Mouse (Mus musculus) lung, embryonic 16.5 days (tissue): ENCODE data around the gene Ift122. TPM values are rescaled to one million over a fixed set of nuclear protein-coding genes. Genes with fewer than 3 reads are reported as not detected.

Experiments
- ATAC-seq: fragments of 200-750 bp; cut with Nextera tagmentation; 2 replicates; pipeline ENCODE4 v1.8.0; 2017; ENCODE audit warnings: low read depth, mild to moderate bottlenecking, moderate library complexity
- H3K27ac ChIP-seq: fragments of 300-500 bp; sonication (generic); 2 replicates; pipeline ENCODE4 v1.5.1; 2014; ENCODE audit warnings: mild to moderate bottlenecking, control low read depth, low read length
- H3K27me3 ChIP-seq: fragments of 300-500 bp; sonication (generic); 2 replicates; pipeline ENCODE4 v1.6.1; 2014; ENCODE audit warnings: low read depth, low read length, mixed read lengths; ENCODE audit not compliant: control insufficient read depth, insufficient read depth
- H3K36me3 ChIP-seq: fragments of 300-500 bp; sonication (generic); 2 replicates; pipeline ENCODE4 v1.6.1; 2014; ENCODE audit warnings: low read length; ENCODE audit not compliant: control insufficient read depth, insufficient read depth
- H3K4me1 ChIP-seq: fragments of 300-500 bp; sonication (generic); replicated peaks from 2 replicates; pipeline ENCODE4 v1.6.1; 2014; ENCODE audit warnings: low read length, mixed read lengths; ENCODE audit not compliant: control insufficient read depth, insufficient read depth
- H3K4me2 ChIP-seq: fragments of 300-500 bp; sonication (generic); 2 replicates; pipeline ENCODE4 v1.6.1; 2014; ENCODE audit warnings: low read depth, low read length, control low read depth
- H3K4me3 ChIP-seq: fragments of 300-500 bp; sonication (generic); 2 replicates; pipeline ENCODE4 v1.5.1; 2014; ENCODE audit warnings: mild to moderate bottlenecking, low read length, control low read depth
- H3K9ac ChIP-seq: fragments of 300-500 bp; sonication (generic); 2 replicates; pipeline ENCODE4 v1.6.1; 2014; ENCODE audit warnings: low read length, control low read depth
- H3K9me3 ChIP-seq: fragments of 300-500 bp; sonication (generic); 2 replicates; pipeline ENCODE4 v1.6.1; 2016; ENCODE audit warnings: low read length; ENCODE audit not compliant: control insufficient read depth
- WGBS: fragments of 180-500 bp; shearing (Covaris S2); extraction: QIAGEN DNeasy Blood & Tissue Kit; methylation state at CpG from one replicate; pipeline ENCODE4 v1.1.7; 2014; 5-methylcytosine and 5-hydroxymethylcytosine counted together
- polyA plus RNA-seq: library from polyadenylated mRNA; unstranded; fragments of >200 nt; fragmentation: Nextera tagmentation; extraction: Ambion mirVana; gene quantifications from 2 replicates; pipeline ENCODE4 v1.2.1, GENCODE M21; 2015

The Ift122 gene
- polyA plus RNA-seq, 1 experiment from 2014 or later: 23.5 TPM

DNA sequence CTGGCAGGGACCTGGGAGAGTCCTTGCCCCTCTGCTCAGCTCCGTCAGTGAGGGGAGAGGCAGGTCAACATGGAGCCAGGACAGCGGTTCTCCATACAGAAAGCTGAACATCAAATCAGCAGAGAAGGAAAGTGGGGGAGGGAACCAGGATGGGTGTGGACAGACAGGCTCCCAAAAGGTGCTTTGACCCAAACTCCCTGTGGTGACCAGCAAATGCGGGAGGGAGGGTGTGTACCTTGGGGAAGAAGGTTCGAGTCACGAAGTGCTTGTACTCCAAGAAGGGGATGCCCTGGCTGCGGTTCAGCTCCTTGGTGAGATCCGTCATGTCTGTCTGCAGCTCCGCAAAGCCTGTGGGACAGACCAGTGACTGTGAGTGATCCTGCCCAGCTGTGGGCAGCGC, 110.4 kb downstream of the Ift122 start:
- Histone ChIP-seq H3K9me3 (no peaks in the 10 kb centered on the region), H3K9ac (no peak overlapping the region), H3K27me3 (no peaks in the 10 kb centered on the region), H3K4me2 (no peak overlapping the region), H3K36me3 (peaks cover 33% of the 10 kb centered on the region), H3K4me3 (no peak overlapping the region), H3K4me1 (peaks cover 12% of the 10 kb centered on the region), H3K27ac (no peak overlapping the region)
- 72% methylated on average over 9 of the region's 9 CpGs for WGBS
- no peak for ATAC-seq

DNA sequence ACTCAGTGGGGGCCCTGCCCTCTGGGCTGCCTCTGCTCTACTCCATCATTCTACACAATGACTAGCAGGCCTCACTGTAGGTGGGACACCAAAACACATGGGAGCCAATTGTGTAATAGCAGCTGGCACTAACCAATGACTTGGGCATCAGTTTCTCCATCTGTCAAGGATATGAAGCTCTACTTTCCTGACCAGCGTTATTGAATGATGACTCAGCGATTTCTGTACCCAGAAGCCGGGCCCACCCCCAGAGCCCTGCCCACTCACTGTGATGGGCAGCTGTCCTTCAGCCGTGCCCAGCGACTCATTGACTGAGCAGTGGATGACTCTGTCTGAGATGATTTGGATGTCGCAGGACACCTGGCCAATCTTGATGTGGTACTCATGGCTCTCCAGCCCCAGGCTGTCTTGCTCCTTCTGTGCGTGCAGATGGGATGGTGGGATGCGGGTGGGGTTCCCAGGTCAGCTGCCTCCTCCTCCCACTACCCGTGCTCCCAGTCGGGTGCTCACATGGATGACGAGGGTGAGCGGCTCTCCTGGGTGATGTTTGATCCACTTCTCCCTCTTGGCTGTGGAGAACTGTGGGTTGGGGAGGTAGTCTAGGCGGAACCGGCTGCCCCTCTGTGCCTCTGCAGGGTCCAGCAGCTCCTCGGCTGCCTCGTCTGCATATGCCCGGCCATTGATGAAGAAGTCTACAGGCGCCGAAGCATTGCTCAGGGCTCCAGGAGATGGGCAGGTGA, 113.1 kb downstream of the Ift122 start:
- H3K4me2 ChIP-seq: no peak overlapping the region
- WGBS: 87% methylated on average over 19 of the region's 19 CpGs
- H3K27ac ChIP-seq: no peak overlapping the region
- no peak overlapping the region for H3K9ac ChIP-seq
- peaks cover 3% of the 10 kb centered on the region for H3K4me1 ChIP-seq
- H3K4me3 ChIP-seq: no peak overlapping the region
- peaks cover 30% of the 10 kb centered on the region for H3K36me3 ChIP-seq
- H3K27me3 ChIP-seq: no peaks in the 10 kb centered on the region
- H3K9me3 ChIP-seq: no peaks in the 10 kb centered on the region
- ATAC-seq: no peak

GRCm38 (mm10) chr6:115967291-115967880, 114.1 kb downstream of the Ift122 start:
- Histone ChIP-seq H3K4me1 (peaks cover 13% of the 10 kb centered on the region), H3K4me2 (no peak overlapping the region), H3K27me3 (no peaks in the 10 kb centered on the region), H3K27ac (no peak overlapping the region), H3K9me3 (no peaks in the 10 kb centered on the region), H3K36me3 (peaks cover 25% of the 10 kb centered on the region), H3K9ac (no peak overlapping the region), H3K4me3 (no peak overlapping the region)
- WGBS: 87% methylated on average over 15 of the region's 15 CpGs
- no peak for ATAC-seq

GRCm38 (mm10) chr6:115968086-115968485, 114.8 kb downstream of the Ift122 start:
- H3K27me3 ChIP-seq: no peaks in the 10 kb centered on the region
- no peak overlapping the region for H3K9ac ChIP-seq
- no peak overlapping the region for H3K27ac ChIP-seq
- no peak for ATAC-seq
- peaks cover 20% of the 10 kb centered on the region for H3K36me3 ChIP-seq
- no peaks in the 10 kb centered on the region for H3K9me3 ChIP-seq
- 85% methylated on average over 5 of the region's 5 CpGs for WGBS
- H3K4me2 ChIP-seq: no peak overlapping the region
- H3K4me1 ChIP-seq: peaks cover 20% of the 10 kb centered on the region
- H3K4me3 ChIP-seq: no peak overlapping the region

- Histone ChIP-seq H3K27me3 (no peaks in the 10 kb centered on the region), H3K4me3 (no peak overlapping the region), H3K4me1 (peaks cover 23% of the 10 kb centered on the region), H3K36me3 (peaks cover 20% of the 10 kb centered on the region), H3K4me2 (no peak overlapping the region), H3K9me3 (no peaks in the 10 kb centered on the region), H3K9ac (no peak overlapping the region), H3K27ac (no peak overlapping the region)
- ATAC-seq: no peak
- WGBS: 73% methylated on average over 6 of the region's 6 CpGs
Observed at GRCm38 (mm10) chr6:115968700-115969099, 115.4 kb downstream of the Ift122 start.

GRCm38 (mm10) chr6:115969103-115969502, 115.8 kb downstream of the Ift122 start:
- WGBS: 64% methylated on average over 9 of the region's 9 CpGs
- H3K4me1 ChIP-seq: peaks cover 23% of the 10 kb centered on the region
- peaks cover 18% of the 10 kb centered on the region for H3K36me3 ChIP-seq
- no peaks in the 10 kb centered on the region for H3K27me3 ChIP-seq
- no peak overlapping the region for H3K27ac ChIP-seq
- no peak overlapping the region for H3K4me2 ChIP-seq
- no peak overlapping the region for H3K9ac ChIP-seq
- no peak overlapping the region for H3K4me3 ChIP-seq
- no peaks in the 10 kb centered on the region for H3K9me3 ChIP-seq
- ATAC-seq: no peak

GRCm38 (mm10) chr6:115969952-115970351, 116.7 kb downstream of the Ift122 start:
- 71% methylated on average over 4 of the region's 6 CpGs for WGBS

DNA sequence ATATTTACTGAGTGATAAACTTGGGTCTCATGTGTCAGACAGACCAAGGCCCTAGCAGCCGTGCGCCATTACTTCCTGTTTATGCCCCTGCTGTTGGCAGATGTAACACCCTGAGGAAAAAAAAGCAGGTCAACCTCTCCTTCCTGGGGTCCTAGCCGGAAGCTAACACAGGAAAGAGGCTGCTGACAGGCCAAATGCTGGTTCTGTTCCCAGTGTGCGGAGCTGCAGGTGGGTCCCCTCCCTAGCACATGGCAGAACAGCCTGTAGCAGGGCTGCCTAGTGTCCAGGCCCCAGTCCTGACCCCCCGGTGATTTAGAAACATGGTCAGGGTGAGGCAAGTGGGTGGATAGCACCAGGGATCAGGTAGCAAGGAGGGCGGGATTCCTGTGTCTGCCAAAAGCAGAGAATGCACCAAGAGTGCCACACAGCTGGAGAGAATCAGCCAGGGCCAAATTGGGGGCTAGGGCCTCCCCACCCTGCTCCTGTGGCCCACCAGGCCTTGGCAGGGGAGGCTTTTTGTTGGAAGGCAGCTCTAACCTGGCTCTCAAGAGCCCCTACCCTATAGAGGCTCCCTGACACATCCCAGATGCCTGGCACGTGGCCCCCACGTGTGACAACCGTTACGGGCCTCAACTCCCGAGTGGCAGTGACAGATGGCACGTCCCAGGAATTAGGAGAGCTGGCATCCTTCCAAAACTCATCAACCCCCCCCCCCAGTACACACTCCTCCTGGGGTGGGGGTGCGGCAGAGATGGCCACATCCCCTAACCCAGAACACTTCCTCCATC, 118.2 kb downstream of the Ift122 start:
- no peaks in the 10 kb centered on the region for H3K27me3 ChIP-seq
- peak overlapping the region; percentile 47 for H3K27ac ChIP-seq
- peak; percentile 23 for ATAC-seq
- WGBS: 37% methylated on average over 13 of the region's 13 CpGs
- H3K9ac ChIP-seq: 0 out of 2 replicates have a peak overlapping the region, but pooled peaks have one; percentile 5
- H3K36me3 ChIP-seq: peaks cover 14% of the 10 kb centered on the region
- H3K9me3 ChIP-seq: no peaks in the 10 kb centered on the region
- H3K4me2 ChIP-seq: no peak overlapping the region
- H3K4me3 ChIP-seq: no peak overlapping the region
- H3K4me1 ChIP-seq: peaks cover 23% of the 10 kb centered on the region

More at GRCm38 (mm10) chr6:115969952-115970351, 116.7 kb downstream of the Ift122 start:
- Histone ChIP-seq H3K4me3 (no peak overlapping the region), H3K4me2 (no peak overlapping the region), H3K4me1 (peaks cover 23% of the 10 kb centered on the region), H3K9ac (no peak overlapping the region), H3K9me3 (no peaks in the 10 kb centered on the region), H3K27me3 (no peaks in the 10 kb centered on the region), H3K27ac (no peak overlapping the region), H3K36me3 (peaks cover 16% of the 10 kb centered on the region; the same call in 1 of the 2 replicates)
- no peak for ATAC-seq
